Mouse (Mus musculus): ENCODE measurements around the gene Gpr161. TPM values are rescaled to one million over a fixed set of nuclear protein-coding genes. Genes with fewer than 3 reads are reported as not detected.
A peak's percentile ranks its signal among the peaks of the same experiment; 100 is the strongest.

Gene Gpr161
- 4.5 and 4.7 TPM in 2 replicates for polyA plus RNA-seq (2015; fragmentation: Nextera tagmentation; extraction: Ambion mirVana)

DNA sequence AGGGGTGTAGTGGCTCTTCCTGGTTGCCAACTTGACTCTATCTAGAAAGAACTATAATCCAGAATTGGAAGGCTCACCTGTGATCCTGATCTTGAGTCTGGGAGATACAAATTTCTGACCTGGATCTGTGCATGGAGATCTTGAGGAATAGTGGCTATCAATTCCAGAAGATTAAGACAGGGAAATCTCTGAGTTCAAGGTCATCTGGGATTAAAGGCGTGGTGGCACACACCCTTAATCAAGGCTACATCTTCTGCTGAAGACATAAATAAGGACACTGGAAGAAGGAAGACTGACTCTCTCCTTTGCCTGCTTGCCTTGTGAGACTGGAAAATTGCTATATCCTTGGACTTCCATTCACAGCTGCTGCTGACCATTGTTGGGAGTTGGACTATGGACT lies at the start of gene Gpr161:
Gene Gpr161, plus strand, starts transcription at position 301 of the 400 bp plus-strand sequence.
- Histone ChIP-seq H3K27ac (ENCODE audit: low read length) (no peak within 1 kb of the TSS), H3K4me1 (replicated peaks; ENCODE audit: control insufficient read depth, insufficient read depth, low read length) (no peaks in the 10 kb centered on the region; the same call in 1 of the 2 replicates), H3K4me3 (replicated peaks; ENCODE audit: low read length) (no peak within 1 kb of the TSS), H3K36me3 (ENCODE audit: control insufficient read depth, insufficient read depth) (peaks cover 9% of the 10 kb centered on the region), H3K27me3 (replicated peaks; ENCODE audit: control insufficient read depth, insufficient read depth, low read length) (no peaks in the 10 kb centered on the region), H3K9me3 (ENCODE audit: control insufficient read depth, low read length) (no peaks in the 10 kb centered on the region), H3K4me2 (ENCODE audit: low read length) (no peak within 1 kb of the TSS), H3K9ac (replicated peaks; ENCODE audit: low read depth, low read length) (no peak within 1 kb of the TSS)
- no peak for ATAC-seq
- 94% methylated on average over 1 of the region's 1 CpGs for WGBS

DNA sequence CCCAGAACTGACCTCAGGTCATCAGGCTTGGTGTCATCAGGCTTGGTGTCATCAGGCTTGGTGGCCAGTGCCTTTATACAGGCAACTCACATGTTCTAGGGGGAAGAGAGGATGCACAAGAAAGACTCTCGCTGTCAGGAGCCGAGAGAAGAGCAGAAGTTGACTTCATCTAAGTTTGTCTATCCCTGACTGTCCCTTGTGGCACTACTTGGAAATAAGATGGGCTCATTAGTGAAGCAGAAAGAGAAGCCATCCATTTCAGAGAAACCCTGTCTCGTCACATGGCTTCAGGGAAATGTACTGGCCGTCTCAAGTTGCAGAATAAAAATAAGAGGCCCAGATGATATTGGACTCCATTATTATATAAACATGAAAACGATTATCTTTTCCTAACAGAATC lies 49.0 kb upstream of the Gpr161 start:
- Histone ChIP-seq H3K27ac (ENCODE audit: low read length) (no peak overlapping the region), H3K27me3 (replicated peaks; ENCODE audit: control insufficient read depth, insufficient read depth, low read length) (no peaks in the 10 kb centered on the region), H3K4me2 (ENCODE audit: low read length) (no peak overlapping the region), H3K36me3 (ENCODE audit: control insufficient read depth, insufficient read depth) (no peaks in the 10 kb centered on the region), H3K9me3 (ENCODE audit: control insufficient read depth, low read length) (no peaks in the 10 kb centered on the region), H3K4me1 (replicated peaks; ENCODE audit: control insufficient read depth, insufficient read depth, low read length) (no peaks in the 10 kb centered on the region), H3K4me3 (replicated peaks; ENCODE audit: low read length) (no peak overlapping the region), H3K9ac (replicated peaks; ENCODE audit: low read depth, low read length) (no peak overlapping the region)
- no peak for ATAC-seq
- WGBS: 88% methylated on average over 5 of the region's 5 CpGs

DNA sequence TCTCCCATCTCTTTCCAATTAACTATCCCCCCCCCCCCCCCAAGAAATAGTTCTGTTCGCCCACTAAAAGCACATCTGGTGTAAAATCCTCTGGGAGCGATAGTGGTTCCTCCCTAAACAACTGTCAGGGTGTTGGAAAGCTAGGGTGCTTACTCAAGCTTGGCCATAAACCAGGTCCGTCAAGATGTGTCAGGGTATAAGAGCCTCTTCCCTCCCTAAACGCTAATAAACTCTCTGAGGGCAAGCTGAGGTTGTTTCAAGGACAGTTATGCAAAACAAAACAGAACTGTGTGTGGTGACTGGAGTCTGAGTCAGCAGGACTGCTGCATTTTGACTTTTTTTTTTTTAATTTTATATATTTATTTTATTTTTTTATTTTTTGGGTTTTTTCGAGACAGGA lies 48.5 kb upstream of the Gpr161 start:
- Histone ChIP-seq H3K4me1 (replicated peaks; ENCODE audit: control insufficient read depth, insufficient read depth, low read length) (no peaks in the 10 kb centered on the region), H3K4me3 (replicated peaks; ENCODE audit: low read length) (no peak overlapping the region), H3K36me3 (ENCODE audit: control insufficient read depth, insufficient read depth) (no peaks in the 10 kb centered on the region), H3K9me3 (ENCODE audit: control insufficient read depth, low read length) (no peaks in the 10 kb centered on the region), H3K27ac (ENCODE audit: low read length) (no peak overlapping the region), H3K27me3 (replicated peaks; ENCODE audit: control insufficient read depth, insufficient read depth, low read length) (no peaks in the 10 kb centered on the region), H3K4me2 (ENCODE audit: low read length) (no peak overlapping the region), H3K9ac (replicated peaks; ENCODE audit: low read depth, low read length) (no peak overlapping the region)
- 85% methylated on average over 5 of the region's 5 CpGs for WGBS
- ATAC-seq: no peak

DNA sequence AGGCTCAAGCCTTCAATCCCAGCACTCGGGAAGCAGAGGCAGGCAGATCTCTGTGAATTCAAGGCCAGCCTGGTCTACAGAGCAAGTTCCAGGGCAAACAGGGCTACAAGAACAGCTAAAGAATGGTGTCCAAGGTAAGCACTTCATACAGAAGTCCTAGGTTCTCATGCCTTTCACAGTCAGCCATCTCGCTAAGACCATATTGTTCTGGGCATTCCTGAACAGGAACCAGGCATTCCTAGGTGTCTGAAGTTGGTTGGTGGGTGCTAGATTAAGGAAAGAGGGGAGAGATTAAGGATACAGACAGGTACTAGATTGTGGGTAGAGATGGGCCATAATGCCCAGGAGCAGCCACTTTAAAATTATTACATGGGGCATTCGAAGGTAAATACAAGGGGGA lies 47.8 kb upstream of the Gpr161 start:
- Histone ChIP-seq H3K4me3 (replicated peaks; ENCODE audit: low read length) (no peak overlapping the region), H3K27me3 (replicated peaks; ENCODE audit: control insufficient read depth, insufficient read depth, low read length) (no peaks in the 10 kb centered on the region), H3K9me3 (ENCODE audit: control insufficient read depth, low read length) (no peaks in the 10 kb centered on the region), H3K4me2 (ENCODE audit: low read length) (no peak overlapping the region), H3K4me1 (replicated peaks; ENCODE audit: control insufficient read depth, insufficient read depth, low read length) (no peaks in the 10 kb centered on the region), H3K36me3 (ENCODE audit: control insufficient read depth, insufficient read depth) (no peaks in the 10 kb centered on the region), H3K27ac (ENCODE audit: low read length) (no peak overlapping the region), H3K9ac (replicated peaks; ENCODE audit: low read depth, low read length) (no peak overlapping the region)
- ATAC-seq: no peak
- 93% methylated on average over 3 of the region's 3 CpGs for WGBS

DNA sequence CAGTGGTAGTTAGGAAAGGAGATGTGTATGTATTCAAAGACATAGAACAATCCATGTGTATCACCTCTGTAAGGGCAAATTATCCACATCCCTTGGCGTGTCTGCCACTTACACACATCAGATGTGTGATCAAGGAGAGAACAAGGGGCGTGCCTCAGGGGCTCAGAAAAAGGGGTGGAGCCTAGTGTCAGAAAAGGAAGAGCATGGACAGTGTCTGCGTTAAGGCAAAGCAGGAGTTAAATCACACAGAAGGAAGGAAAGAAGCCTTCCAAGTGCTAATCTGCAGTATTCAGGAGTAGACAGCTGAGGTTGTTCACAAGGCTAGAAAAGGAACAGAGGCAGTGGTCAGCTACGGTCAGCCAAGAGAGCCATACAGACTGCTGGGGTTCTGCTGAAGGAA lies 46.7 kb upstream of the Gpr161 start:
- Histone ChIP-seq H3K4me3 (replicated peaks; ENCODE audit: low read length) (no peak overlapping the region), H3K9me3 (ENCODE audit: control insufficient read depth, low read length) (no peaks in the 10 kb centered on the region), H3K36me3 (ENCODE audit: control insufficient read depth, insufficient read depth) (no peaks in the 10 kb centered on the region), H3K27me3 (replicated peaks; ENCODE audit: control insufficient read depth, insufficient read depth, low read length) (no peaks in the 10 kb centered on the region), H3K27ac (ENCODE audit: low read length) (no peak overlapping the region), H3K4me2 (ENCODE audit: low read length) (no peak overlapping the region), H3K9ac (replicated peaks; ENCODE audit: low read depth, low read length) (no peak overlapping the region), H3K4me1 (replicated peaks; ENCODE audit: control insufficient read depth, insufficient read depth, low read length) (no peaks in the 10 kb centered on the region)
- no peak for ATAC-seq
- WGBS: 58% methylated on average over 4 of the region's 4 CpGs

DNA sequence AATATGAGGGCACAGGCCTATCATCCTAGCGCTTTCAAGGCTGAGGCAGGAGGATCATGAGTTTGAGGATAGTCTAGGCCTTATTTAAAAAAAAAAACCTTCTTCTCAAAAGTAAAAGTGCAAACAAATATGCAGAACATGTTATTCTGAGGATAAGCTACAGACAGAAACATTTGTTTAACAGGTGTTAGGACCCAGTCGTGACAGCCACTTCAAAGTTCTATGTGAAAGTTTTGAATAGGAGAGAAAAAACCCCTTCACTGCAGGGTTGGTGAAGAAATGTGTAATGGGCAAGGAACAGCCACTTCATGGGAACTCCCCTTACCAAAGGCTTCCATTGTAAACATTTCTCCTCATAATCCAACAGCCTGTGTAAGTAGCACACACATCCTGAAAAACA lies 45.0 kb upstream of the Gpr161 start:
- H3K27me3 ChIP-seq (replicated peaks; ENCODE audit: control insufficient read depth, insufficient read depth, low read length): no peaks in the 10 kb centered on the region
- ATAC-seq: no peak
- WGBS: 85% methylated on average over 2 of the region's 2 CpGs

DNA sequence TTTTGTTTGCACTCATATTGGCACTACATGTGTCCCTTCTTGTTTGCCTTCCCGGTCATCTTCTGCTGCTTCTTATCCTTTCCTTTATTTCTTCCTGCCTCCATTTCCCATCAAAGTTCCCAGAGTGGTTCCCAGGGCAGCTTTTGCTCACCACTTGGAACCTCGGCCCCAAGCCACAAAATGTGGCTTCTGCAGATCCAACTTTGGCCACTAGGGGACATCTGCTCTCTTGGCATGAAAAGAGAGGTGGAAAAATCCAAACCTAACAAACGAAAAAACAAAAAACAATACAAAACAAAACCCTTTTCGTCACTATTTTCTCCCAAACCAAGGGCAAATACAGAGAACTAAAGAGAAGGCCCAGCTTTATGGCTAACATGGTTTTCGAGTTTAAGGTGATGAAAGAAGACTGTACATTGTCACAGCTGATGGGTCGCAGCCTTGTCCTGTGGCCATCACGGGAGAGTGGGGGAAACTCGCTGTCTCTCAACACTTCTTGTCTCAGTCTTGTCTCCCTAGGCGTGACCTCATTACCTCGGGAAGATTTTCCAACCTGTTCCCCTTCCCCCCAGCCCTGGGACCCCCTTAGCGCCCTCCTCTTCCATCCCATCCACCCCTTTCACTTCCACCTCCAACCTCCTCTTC lies 43.4 kb upstream of the Gpr161 start:
- no peak for ATAC-seq
- Histone ChIP-seq H3K4me3 (replicated peaks; ENCODE audit: low read length) (no peak overlapping the region), H3K4me1 (replicated peaks; ENCODE audit: control insufficient read depth, insufficient read depth, low read length) (no peaks in the 10 kb centered on the region), H3K27ac (ENCODE audit: low read length) (no peak overlapping the region), H3K9ac (replicated peaks; ENCODE audit: low read depth, low read length) (no peak overlapping the region), H3K27me3 (replicated peaks; ENCODE audit: control insufficient read depth, insufficient read depth, low read length) (no peaks in the 10 kb centered on the region), H3K36me3 (ENCODE audit: control insufficient read depth, insufficient read depth) (no peaks in the 10 kb centered on the region), H3K9me3 (ENCODE audit: control insufficient read depth, low read length) (no peaks in the 10 kb centered on the region), H3K4me2 (ENCODE audit: low read length) (0 out of 2 replicates have a peak overlapping the region, but pooled peaks have one; percentile 6)
- WGBS: 44% methylated on average over 11 of the region's 11 CpGs

More for the DNA sequence above, 45.0 kb upstream of the Gpr161 start:
- no peaks in the 10 kb centered on the region for H3K36me3 ChIP-seq (ENCODE audit: control insufficient read depth, insufficient read depth)
- no peak overlapping the region for H3K4me3 ChIP-seq (replicated peaks; ENCODE audit: low read length)
- no peak overlapping the region for H3K9ac ChIP-seq (replicated peaks; ENCODE audit: low read depth, low read length)
- H3K4me2 ChIP-seq (ENCODE audit: low read length): no peak overlapping the region
- H3K27ac ChIP-seq (ENCODE audit: low read length): no peak overlapping the region
- H3K4me1 ChIP-seq (replicated peaks; ENCODE audit: control insufficient read depth, insufficient read depth, low read length): no peaks in the 10 kb centered on the region
- no peaks in the 10 kb centered on the region for H3K9me3 ChIP-seq (ENCODE audit: control insufficient read depth, low read length)

DNA sequence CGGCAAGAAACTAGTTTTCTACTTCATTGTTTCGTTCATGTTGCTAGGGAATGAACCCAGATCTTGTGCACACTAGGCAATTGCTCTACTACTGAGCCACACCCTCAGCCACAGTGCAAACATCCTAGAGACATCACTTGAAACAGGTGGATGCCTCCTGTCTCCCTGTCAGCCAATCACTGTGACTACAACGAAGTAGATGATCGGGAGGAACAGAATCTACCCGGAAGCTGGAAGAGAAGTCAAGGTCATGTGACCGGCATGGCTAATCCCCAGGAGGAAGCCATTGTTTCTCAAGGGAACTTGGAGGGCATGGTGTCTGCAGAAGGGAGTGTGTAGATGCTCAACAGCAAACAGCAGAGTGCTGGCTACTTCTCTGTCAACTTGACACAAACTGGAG lies 20.6 kb upstream of the Gpr161 start:
- no peaks in the 10 kb centered on the region for H3K36me3 ChIP-seq (ENCODE audit: control insufficient read depth, insufficient read depth)
- H3K9ac ChIP-seq (replicated peaks; ENCODE audit: low read depth, low read length): no peak overlapping the region
- no peak overlapping the region for H3K4me3 ChIP-seq (replicated peaks; ENCODE audit: low read length)
- 85% methylated on average over 6 of the region's 6 CpGs for WGBS
- H3K27ac ChIP-seq (ENCODE audit: low read length): no peak overlapping the region
- no peaks in the 10 kb centered on the region for H3K9me3 ChIP-seq (ENCODE audit: control insufficient read depth, low read length)
- H3K4me2 ChIP-seq (ENCODE audit: low read length): no peak overlapping the region
- ATAC-seq: no peak
- no peaks in the 10 kb centered on the region; the same call in none of the 2 replicates for H3K4me1 ChIP-seq (replicated peaks; ENCODE audit: control insufficient read depth, insufficient read depth, low read length)
- H3K27me3 ChIP-seq (replicated peaks; ENCODE audit: control insufficient read depth, insufficient read depth, low read length): no peaks in the 10 kb centered on the region

DNA sequence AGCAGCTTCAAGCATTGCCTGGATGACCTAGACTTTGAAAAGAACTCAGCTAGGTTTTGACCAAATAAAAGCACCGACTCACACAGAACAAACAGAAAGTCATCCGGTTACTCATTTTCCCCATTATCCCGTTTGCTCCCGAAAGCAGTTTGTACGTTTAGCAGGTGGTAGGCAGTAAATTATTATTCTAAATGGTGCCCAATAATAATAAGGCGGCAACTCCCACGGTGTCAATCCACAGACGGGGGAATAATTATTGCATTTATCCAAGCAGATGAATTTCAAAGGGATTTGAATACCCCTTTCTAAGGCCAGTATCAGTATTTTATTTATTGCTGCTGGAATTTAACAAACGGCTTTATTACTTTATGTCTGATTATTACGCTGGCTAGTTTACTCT lies 14.8 kb upstream of the Gpr161 start:
- WGBS: 10% methylated on average over 10 of the region's 10 CpGs
- no peak for ATAC-seq
- peaks cover 30% of the 10 kb centered on the region for H3K4me1 ChIP-seq (replicated peaks; ENCODE audit: control insufficient read depth, insufficient read depth, low read length)
- no peaks in the 10 kb centered on the region for H3K27me3 ChIP-seq (replicated peaks; ENCODE audit: control insufficient read depth, insufficient read depth, low read length)
- peak overlapping the region; percentile 96 for H3K9ac ChIP-seq (replicated peaks; ENCODE audit: low read depth, low read length)
- H3K9me3 ChIP-seq (ENCODE audit: control insufficient read depth, low read length): no peaks in the 10 kb centered on the region
- peak overlapping the region; percentile 17 for H3K4me3 ChIP-seq (replicated peaks; ENCODE audit: low read length)
- H3K27ac ChIP-seq (ENCODE audit: low read length): peak overlapping the region; percentile 81
- H3K4me2 ChIP-seq (ENCODE audit: low read length): peak overlapping the region; percentile 68
- no peaks in the 10 kb centered on the region for H3K36me3 ChIP-seq (ENCODE audit: control insufficient read depth, insufficient read depth)

Measured in forebrain, embryonic 16.5 days (tissue).